Mouse (Mus musculus) urinary bladder, postnatal 36 days (tissue): Measurements from ENCODE around the gene Fam160b1.

ENCODE experiments used
- DNase-seq, 2 experiments: peaks; one replicate each; pipeline ENCODE4 v3.0.0; 2022; ENCODE audit warnings: low spot score in 2 of 2, mixed read lengths in 1 of 2

The Fam160b1 gene

DNA sequence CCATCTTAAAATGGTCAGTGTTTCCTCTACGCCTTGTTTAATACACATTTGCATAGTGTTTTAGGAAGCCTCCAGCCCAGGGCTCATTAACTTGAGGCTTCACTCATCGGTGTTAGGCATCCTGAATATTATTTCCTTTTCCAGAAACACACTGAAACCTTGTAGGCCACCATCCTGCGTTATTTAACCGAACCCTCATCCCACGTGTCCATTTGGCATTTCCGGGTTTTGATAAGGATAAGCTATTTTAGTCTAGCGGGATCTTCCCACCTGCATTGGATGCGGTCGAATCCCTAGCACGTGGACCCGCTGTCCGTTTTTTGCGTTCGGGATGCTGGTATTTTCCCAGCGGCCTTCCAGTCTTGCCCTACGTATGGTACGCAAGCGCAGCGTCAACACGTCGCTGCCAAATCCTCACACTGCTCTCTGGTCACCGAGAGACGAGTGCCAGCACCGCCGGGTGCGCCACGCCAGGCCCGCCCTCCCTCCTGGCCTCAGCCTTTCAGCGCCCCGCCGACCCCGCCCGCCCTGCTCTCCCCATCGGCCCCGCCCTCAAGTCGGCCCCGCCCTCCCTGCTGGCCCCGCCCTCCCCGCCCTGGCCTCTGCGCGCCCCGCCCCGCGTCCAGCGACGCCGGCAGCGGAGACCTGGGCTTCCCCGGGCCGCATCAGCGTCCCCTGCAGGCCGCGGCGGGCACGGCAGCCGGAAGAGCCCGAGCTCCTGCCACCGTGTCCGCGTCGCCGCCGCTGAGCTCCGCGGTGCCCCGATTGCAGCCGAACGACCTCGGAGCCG lies at the start of gene Fam160b1:
Gene Fam160b1, plus strand, starts transcription at position 340 of the 790 bp plus-strand sequence.
- DNase-seq = peak; percentile 87 to 92

DNA sequence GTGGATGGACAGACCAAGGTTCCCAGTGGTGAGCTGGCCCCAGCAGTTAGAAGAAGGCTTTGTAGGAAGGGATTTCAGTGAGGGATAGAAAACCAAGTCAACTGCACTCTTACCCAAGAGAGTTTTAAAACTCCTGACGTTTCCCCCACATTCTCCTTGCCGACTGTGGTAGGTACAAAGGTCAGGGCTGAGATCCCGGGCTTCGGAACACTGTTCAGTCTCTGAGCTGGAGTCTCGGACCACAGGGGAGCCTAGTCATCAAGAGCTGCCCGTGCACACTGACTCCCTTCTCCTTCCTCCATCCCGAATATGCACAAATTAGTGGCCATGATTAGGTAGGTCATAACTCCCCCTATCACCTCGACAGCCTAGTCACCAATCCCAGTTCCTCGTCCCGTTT lies 47.3 kb upstream of the Fam160b1 start:
- peak in 1 of 2 experiments; percentile 34 for DNase-seq

DNA sequence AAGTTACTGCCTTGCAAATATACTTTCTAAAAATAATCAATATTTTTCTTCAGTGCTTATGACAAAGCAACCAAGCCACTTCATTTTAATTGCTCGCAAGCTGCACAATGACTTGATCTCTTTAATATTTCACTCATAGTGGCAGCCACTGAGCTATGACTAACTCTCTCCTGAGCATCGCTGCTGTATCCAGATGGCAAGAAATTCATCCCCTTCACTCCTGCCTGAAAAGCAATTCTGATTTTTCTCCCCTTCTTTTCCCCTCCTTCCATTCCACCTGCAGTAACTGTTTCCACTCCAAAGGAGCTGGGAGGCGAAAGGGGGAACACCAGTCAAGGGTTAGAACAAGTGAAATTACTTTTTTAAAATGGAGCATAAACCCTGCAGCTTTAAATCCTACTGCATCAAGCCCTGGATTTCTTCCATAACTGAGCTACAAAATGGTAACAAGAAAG lies 46.6 kb upstream of the Fam160b1 start:
- no peak for DNase-seq

GRCm38 (mm10) chr19:57314346-57315012 lies 46.0 kb upstream of the Fam160b1 start, which contains the start of gene Ablim1:
Gene Ablim1 (minus strand): TSS chr19:57314919.
- peak in 1 of 2 experiments; percentile 43 for DNase-seq

DNA sequence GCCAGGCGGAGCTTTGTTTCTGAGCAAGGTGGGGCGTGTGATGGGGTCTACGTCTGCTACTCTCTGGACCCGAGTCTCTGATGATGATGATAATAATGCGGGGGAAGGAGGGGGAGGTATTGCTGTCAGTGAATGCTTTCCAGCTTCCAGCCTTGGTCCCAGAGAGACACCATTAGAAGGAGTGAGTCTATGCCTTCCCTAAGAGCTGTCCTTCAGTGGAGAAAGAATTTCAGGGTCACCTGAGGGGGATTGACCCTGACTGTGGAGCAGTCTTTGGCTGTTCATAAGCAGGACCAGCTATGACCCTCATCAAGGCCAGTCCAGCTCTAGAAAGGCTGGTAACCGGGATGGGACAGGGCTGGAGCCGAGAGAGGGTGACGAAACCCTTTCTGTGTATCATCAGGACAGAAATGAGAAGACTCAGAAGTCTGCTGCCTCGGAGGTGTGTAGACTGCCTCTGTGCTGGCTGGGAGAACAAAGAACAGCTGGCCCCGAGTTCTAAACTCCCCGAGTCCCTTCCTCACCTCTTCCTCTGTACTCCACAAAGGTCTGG lies 45.4 kb upstream of the Fam160b1 start:
- DNase-seq = no peak

- no peak for DNase-seq
These were observed 43.9 kb upstream of the Fam160b1 start for GRCm38 (mm10) chr19:57316597-57316996.

DNA sequence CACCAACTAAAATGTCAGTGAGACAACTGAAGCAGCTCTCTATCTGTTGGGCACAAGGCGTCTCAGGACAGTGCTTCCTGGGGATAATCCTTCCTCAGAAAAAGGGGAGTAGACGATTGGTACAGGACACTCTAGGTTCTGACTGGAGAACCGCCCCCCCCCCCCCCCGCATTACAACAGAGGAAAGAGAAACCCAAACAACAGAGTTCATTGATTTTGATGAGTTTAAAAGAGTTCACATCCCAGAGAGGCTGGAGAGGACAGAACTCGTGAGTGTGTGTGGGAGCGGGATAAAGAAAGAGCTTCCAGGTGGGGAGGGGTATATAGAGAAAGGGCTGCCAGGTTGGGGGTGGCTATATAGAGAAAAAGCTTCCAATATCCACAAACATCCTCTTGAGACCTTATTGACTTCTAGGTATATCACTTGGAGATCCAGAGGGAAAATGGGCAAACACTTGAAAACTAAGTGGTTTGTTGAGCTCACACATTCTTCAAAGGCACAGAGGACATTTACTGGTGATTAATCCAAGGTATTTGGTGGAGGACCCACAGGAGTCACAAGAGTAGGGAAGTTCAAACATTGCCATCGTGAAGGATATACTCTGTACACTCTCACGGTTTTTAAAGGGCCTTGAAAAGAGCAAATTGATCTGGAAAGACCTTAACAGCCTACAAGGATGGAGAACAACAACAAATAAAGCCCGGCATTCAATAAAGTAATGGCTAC lies 39.7 kb upstream of the Fam160b1 start:
- DNase-seq = no peak

- DNase-seq = no peak
These were observed 38.6 kb upstream of the Fam160b1 start for GRCm38 (mm10) chr19:57321839-57322238.

DNA sequence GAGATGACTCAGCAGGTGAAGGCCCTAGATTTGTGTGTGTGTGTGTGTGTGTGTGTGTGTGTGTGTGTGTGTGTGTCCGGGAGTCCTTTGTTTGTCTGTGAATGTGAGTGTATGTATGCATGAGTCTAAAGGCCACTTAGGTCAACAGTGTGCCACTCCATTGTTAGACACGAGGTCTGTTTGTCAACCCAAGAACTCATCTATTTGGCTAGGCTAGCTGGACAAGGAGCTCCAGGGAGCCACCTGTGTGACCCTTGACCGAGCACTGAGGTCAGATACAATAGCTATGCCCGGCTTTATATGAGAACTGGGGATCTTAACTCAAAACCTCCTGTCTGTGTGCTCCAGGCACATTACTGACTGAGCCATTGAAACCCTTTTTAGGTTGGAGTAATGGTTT lies 38.0 kb upstream of the Fam160b1 start:
- no peak for DNase-seq

GRCm38 (mm10) chr19:57323087-57323486 lies 37.4 kb upstream of the Fam160b1 start:
- DNase-seq = no peak

DNA sequence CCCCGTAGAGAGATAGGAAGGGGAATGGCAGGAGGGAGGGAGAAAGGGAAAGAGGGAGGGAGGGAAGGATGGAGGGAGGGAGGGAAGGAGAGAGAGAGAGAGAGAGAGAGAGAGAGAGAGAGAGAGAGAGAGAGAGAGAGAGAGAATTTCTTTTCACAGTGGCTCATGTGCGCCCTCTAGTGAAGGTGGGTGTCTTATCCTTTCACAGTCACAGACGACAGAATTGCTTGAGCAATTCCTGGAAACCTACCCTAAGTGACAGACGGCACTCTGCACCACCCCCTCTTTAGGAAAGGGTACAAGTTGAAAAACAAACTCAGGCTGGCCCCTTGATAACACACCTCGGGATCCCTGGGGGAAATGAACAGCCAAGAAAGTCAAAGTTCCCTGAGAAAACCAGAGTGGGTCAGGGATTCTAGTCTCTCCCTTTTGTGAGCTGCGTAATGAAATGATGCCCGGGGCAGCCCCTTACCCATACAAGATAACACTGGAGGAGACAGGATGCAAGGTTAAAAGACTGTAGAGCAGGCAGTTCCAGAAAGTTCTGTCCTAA lies 34.7 kb upstream of the Fam160b1 start:
- DNase-seq = peak; percentile 33 to 67

DNA sequence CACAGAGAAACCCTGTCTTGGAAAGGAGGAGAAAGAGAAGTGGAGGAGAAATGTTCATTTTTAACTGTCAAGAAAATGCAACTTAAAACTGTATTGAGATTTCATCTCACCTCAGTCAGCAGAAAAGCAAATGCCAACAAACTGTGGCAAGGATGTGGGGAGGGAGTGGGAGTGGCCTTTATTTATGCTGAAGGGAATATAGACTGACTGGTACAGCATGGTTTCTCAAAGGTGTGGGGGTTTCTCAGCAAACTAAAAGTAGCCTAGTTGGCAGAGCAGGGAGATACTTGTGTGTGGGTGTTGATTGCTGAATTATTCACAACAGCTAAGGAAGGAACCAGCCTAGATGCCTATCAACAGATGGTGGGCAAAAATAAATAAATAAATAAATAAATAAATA lies 32.8 kb upstream of the Fam160b1 start:
- no peak for DNase-seq

DNA sequence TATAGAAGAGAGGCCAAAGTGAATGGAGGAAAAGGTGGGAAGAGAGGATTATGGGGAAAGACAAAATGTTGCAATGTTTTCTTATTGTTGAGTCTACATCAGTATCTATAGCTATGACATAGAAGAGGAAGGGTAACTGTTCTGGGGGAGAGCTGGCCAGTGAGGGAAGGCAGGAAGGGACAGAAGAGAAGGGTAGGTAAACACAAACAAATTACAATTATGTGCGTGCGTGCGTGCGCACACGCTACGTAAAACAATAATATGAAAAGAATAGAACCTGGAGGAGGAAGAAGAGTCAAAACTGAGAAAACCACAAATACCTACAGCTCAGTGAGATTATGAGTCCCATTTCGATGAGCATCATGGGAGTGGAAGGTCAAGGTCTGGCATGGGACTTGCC lies 32.2 kb upstream of the Fam160b1 start:
- DNase-seq = no peak

GRCm38 (mm10) chr19:57328792-57329191 lies 31.7 kb upstream of the Fam160b1 start:
- DNase-seq = peak in 1 of 2 experiments; percentile 24

GRCm38 (mm10) chr19:57330309-57330708 lies 30.2 kb upstream of the Fam160b1 start:
- no peak for DNase-seq

DNA sequence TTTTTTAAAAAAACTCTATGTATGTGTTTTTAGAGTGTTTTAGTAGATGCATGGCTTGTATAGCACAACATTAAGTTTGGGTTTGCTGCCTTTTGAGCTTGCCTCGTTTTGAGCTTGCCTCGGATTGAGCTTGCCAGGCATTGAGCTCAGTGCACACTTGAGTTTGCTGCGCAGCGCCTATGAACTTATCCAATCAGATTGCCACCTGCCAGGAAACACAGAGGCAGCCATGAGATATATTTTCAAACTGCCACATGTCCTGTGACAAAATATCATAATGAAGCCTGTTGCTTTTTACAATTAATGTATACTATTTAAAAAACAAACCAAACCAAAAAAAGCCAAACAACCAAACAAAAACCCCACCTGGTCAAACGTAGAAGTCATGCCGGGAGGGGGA lies 29.2 kb upstream of the Fam160b1 start:
- no peak for DNase-seq

DNA sequence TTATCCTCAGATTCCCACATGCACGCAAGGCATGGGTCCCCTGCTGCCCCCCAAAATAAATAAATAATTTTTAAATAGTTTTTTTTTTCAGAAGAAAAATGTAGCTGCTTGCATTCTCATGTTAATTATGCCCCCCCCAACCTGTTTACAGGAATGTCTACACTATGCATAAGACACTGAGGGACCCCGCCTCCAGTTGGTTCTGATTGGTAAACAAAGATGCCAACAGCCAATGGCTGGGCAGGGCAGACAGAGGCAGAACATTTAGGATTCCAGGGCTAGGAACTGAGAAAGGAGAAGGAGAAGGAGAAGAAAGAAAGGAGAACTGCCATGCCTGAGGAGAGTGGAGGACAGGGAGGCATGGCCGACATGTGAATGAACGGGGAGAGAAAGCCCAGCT lies 27.1 kb upstream of the Fam160b1 start:
- DNase-seq = no peak

DNA sequence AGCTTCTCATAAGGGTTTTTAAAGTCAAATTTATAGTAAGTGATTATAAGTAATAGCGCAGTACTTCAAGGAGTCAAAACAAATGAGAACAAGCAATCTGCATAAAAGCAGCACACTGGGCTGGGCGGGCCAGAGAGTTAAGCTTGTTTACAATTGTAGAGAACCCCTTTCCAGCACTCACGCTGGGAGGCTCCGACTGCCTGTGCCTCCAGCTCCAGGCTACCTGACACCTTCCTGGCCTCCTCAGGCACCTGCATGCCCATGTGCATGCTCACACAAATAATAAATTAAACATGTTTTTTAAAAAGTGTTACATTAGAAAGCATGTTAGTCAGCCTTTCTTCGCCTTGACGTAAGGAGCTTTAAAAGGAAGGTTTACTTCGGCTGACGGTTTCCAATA lies 25.3 kb upstream of the Fam160b1 start:
- DNase-seq = no peak

DNA sequence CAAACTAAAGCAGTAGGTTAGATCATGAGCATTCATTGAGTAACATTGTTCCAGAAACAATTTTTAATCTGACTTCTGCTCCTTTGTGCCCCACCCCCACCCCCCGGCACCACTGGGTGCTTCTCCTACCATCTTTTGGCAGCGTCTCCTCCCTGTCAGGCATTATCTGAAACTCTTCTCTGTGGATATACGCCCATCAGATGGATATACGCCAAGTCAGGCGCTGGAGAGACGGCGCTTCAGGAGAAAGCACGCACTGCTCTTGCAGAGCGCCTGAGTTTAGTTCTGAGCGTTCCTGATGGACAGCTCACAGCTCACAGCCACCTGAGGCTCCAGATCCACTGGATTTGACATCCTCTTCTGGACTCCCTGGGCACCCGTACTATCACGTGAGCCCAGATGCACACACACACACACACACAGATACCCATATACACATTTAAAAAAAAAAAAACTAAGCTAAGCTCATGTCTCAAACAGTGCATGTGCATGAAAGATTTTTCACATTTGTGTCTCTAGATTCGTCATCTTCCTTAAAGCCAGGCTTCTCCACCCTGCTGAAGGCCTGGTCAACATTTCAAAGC lies 21.1 kb upstream of the Fam160b1 start:
- DNase-seq = no peak

GRCm38 (mm10) chr19:57340900-57341742 lies 19.4 kb upstream of the Fam160b1 start:
- DNase-seq = no peak
